Mouse (Mus musculus) spleen, postnatal 4 days (tissue): Measurements from ENCODE around the gene Baiap2.
A peak's percentile ranks its signal among the peaks of the same experiment; 100 is the strongest.

Experiments used
- DNase-seq, 2 experiments: peaks; one replicate each; pipeline ENCODE4 v3.0.0; 2022; ENCODE audit warnings: low spot score in 2 of 2

Baiap2 gene

GRCm38 (mm10) chr11:120011761-120012560, 69.4 kb downstream of the Baiap2 start:
- no peak for DNase-seq

- no peak for DNase-seq
Measured at GRCm38 (mm10) chr11:120012702-120013101, 70.1 kb downstream of the Baiap2 start.

GRCm38 (mm10) chr11:120013174-120013711, 70.7 kb downstream of the Baiap2 start:
- DNase-seq, result peak; percentile 63 to 86

GRCm38 (mm10) chr11:120014758-120015157, 72.2 kb downstream of the Baiap2 start:
- no peak for DNase-seq

GRCm38 (mm10) chr11:120017011-120017410, 74.4 kb downstream of the Baiap2 start:
- no peak for DNase-seq

GRCm38 (mm10) chr11:120019542-120020440, 77.2 kb downstream of the Baiap2 start:
- no peak for DNase-seq

GRCm38 (mm10) chr11:120021367-120021766, 78.8 kb downstream of the Baiap2 start:
- DNase-seq, result no peak

GRCm38 (mm10) chr11:120022216-120022615, 79.7 kb downstream of the Baiap2 start:
- DNase-seq, result no peak

GRCm38 (mm10) chr11:120022841-120023240, 80.3 kb downstream of the Baiap2 start:
- DNase-seq, result no peak

- no peak for DNase-seq
Measured at GRCm38 (mm10) chr11:120026941-120027340, 84.4 kb downstream of the Baiap2 start.

- no peak for DNase-seq
Measured at GRCm38 (mm10) chr11:120028319-120029092, 85.9 kb downstream of the Baiap2 start.

- DNase-seq, result no peak
Measured at GRCm38 (mm10) chr11:120029431-120030144, 87.0 kb downstream of the Baiap2 start.

GRCm38 (mm10) chr11:120030145-120030901, 87.8 kb downstream of the Baiap2 start:
- peak; percentile 42 to 66 for DNase-seq

GRCm38 (mm10) chr11:120032052-120032451, 89.5 kb downstream of the Baiap2 start:
- DNase-seq, result no peak

- no peak for DNase-seq
Measured at GRCm38 (mm10) chr11:120033473-120033872, 90.9 kb downstream of the Baiap2 start.

GRCm38 (mm10) chr11:120034306-120034705, 91.7 kb downstream of the Baiap2 start:
- no peak for DNase-seq

- DNase-seq, result no peak
Measured at GRCm38 (mm10) chr11:120034762-120035161, 92.2 kb downstream of the Baiap2 start.

GRCm38 (mm10) chr11:120039581-120039980, 97.0 kb downstream of the Baiap2 start:
- no peak for DNase-seq

GRCm38 (mm10) chr11:120040440-120040839, 97.9 kb downstream of the Baiap2 start:
- DNase-seq, result no peak
